Comparison of ENCODE assay signal across 5 mouse cellular contexts in the genomic region with DNA sequence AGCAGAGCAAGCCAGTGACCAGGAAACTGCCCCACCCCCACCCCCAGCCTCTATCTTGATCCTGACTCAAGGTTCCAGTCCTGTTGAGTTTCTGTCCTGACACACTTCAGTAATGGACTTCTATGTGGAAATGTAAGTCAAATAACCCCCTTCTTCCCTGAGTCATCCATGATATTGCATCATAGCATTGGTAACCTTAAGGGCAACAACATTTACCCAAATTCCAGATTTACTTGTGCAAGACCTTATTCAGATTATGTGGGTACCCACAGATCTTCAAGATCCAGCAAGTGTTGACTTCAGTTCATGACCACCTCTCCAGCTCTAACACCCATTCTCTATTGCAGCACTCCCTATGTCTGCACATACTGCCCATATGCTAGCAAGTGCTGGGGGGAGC. TPM values are rescaled to one million over a fixed set of nuclear protein-coding genes. Genes with fewer than 3 reads are reported as not detected.
A peak's percentile ranks its signal among the peaks of the same experiment; 100 is the strongest.
ATAC-seq lines count a peak whose summit lies in the region.
"Had no signal": no experiment of that assay in that cellular context is flagged by ENCODE, and none has a peak within 500 bp of the region (broad histone marks: within the 10 kb centered on the region; RNA-seq: fewer than 3 reads in every experiment).

No protein-coding gene starts in this region.

- ATAC-seq in common myeloid progenitor, adult 5-6 weeks (replicated peaks; ENCODE audit: low read depth, poor library complexity, severe bottlenecking), result peak; percentile 72
- peak; percentile 91 for ATAC-seq in granulocyte monocyte progenitor cell, adult 5-6 weeks (replicated peaks; ENCODE audit: poor library complexity, severe bottlenecking)
- peak; percentile 81 for ATAC-seq in megakaryocyte progenitor cell, adult 5-6 weeks (replicated peaks; ENCODE audit: poor library complexity)

RNA-seq across cellular contexts. Expression of gene Mageh1, which starts 5.8 kb away (rescaled TPM):
- total RNA-seq in common myeloid progenitor, adult 5-6 weeks (2017), result 1.9 and 2.1 TPM in 2 replicates
- total RNA-seq in granulocyte monocyte progenitor cell, adult 5-6 weeks (2014; fragmentation: Nextera tagmentation), result 0.24 TPM in 1 of 2 replicates, not detected in the other
- total RNA-seq in granulocyte monocyte progenitor cell, adult 5-6 weeks (2017), result 0.10 and 0.78 TPM in 2 replicates
- 0.27 and 0.46 TPM in 2 replicates for total RNA-seq in megakaryocyte progenitor cell, adult 5-6 weeks (2015)
- total RNA-seq in megakaryocyte progenitor cell, adult 5-6 weeks (2017), result 0.44 and 0.50 TPM in 2 replicates
- total RNA-seq: MEL had no signal

RNA-seq across cellular contexts. Expression of gene Usp51, which starts 25.3 kb away (rescaled TPM):
- total RNA-seq in common myeloid progenitor, adult 5-6 weeks (2017), result 1.1 and 1.3 TPM in 2 replicates
- 0.52 TPM in 1 of 2 replicates, not detected in the other for total RNA-seq in granulocyte monocyte progenitor cell, adult 5-6 weeks (2014; fragmentation: Nextera tagmentation)
- 0.67 and 0.82 TPM in 2 replicates for total RNA-seq in granulocyte monocyte progenitor cell, adult 5-6 weeks (2017)
- total RNA-seq in megakaryocyte progenitor cell, adult 5-6 weeks (2015), result 0.62 and 1.2 TPM in 2 replicates
- 0.29 and 0.61 TPM in 2 replicates for total RNA-seq in megakaryocyte progenitor cell, adult 5-6 weeks (2017)
- total RNA-seq: G1E, MEL had no signal
